Mouse (Mus musculus) ES-Bruce4 (cell line): ENCODE measurements at regions not wholly inside any gene's neighbourhood (a gene's known extent, or its start where the extent isn't known, plus 50 kb on each side); places are given as distances from the start of the nearest gene placed in this dataset.

Source experiments
- CTCF ChIP-seq: IDR thresholded peaks from one replicate; pipeline ENCODE4 v1.8.1; 2011; ENCODE audit warnings: low read depth, low read length
- EP300 ChIP-seq: IDR thresholded peaks from 2 replicates; pipeline ENCODE4 v1.6.1; 2011; ENCODE audit warnings: low read depth, low read length; ENCODE audit not compliant: insufficient read depth
- POLR2A ChIP-seq: IDR thresholded peaks from one replicate; pipeline ENCODE4 v1.8.1; 2011; ENCODE audit warnings: low read length; ENCODE audit not compliant: insufficient read depth

DNA sequence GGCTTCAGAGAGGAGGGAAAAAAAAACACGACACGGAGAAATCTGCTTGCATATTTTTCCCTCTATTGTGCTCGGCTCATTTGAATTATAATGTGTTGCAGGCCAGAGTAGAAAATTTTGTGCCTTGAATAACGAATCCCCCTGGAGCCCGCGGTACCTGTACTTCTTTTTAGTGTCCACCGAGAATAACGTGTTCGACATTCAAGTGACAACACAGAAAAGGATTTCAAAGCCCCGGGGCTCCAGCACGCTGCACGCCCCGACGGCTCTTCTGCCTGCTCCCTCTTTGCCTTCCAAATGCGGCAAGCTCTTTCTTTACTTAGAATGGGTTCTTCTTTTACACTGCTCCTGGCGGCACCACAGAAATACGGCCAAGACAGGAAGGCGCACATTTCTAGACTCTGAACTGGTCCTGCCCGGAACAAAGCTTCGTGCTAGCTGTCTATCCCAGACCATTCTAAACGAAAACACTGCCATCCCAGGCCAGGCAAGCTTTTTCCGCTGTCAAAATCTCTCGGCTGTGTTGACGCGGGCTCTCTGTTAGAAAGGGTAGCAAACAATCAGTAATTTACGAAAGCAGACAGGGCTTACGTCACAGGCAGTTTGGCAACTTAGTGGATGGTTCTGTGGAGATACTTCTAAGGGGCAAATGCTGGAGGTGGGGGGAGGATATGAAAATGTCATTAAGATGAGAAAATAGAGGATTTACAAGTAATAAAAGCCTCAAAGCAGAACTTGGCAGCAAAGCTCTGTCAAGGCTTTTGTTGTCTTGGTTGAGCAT, 398.2 kb upstream of the Smim15 start:
- no peak for TF ChIP-seq POLR2A
- TF ChIP-seq CTCF: no peak
- TF ChIP-seq EP300: no peak
